Mouse (Mus musculus): Measurements from ENCODE around the gene Grrp1. TPM values are rescaled to one million over a fixed set of nuclear protein-coding genes. Genes with fewer than 3 reads are reported as not detected.
"Not testable (repeated sequence)": the region's sequence is repeated elsewhere in the genome, so short reads cannot be mapped to it uniquely, and the experiment has no call there.

Grrp1 gene
- polyA plus RNA-seq, 1 experiment from 2014 or later = 6.4 TPM

DNA sequence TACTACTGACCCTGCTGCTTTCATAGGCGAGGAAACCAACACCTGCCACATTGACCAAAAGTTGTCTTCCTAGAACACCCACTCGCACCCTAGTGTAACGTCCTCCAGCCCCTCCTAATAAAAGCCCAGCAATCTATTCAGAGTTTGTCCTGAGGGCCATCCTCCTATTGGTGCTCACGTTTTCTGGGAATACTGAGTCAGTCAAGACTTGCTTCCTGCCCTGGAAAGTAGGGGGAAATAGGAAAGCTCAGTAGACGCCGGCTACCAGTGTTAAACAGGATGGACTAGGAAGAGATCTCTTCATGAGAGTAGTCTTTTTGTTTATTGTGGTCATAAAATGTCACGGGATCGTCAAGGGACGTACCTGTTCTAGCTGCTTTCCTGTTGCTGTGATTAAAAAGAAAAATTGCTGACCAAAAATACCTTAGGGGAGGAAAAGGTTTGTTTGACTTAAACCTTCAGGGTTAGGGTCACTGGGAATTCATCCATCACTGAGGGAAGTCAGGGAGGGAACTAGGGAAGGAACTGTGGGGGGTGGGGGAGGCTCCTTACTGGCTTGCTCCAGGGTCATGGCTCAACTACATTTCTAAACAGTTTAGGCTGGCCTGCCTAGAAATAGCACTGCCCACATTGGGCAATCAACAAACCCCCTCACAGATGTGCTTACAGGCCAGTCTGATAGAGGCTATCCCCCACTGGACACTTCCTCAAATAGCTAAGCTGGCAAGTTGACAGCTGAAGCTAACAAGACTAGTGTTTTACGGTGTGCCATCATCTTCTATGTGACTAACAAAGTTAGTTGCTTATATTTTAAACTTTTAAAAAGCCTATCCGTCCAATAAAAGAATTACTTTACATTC is 34.7 kb upstream of the Grrp1 start:
- 46% methylated on average over 11 of the region's 11 CpGs for WGBS
- ATAC-seq (ENCODE audit: insufficient number of reproducible peaks, insufficient read depth, low FRiP score, low TSS enrichment, low read depth) = no peak
- Histone ChIP-seq H3K27me3 (0 out of 2 replicates have a peak, but pooled peaks cover 10% of the 10 kb centered on the region), H3K4me2 (peak overlapping the region; percentile 91), H3K4me3 (peak overlapping the region; percentile 100), H3K27ac (peak overlapping the region; percentile 100), H3K9me3 (no peaks in the 10 kb centered on the region), H3K36me3 (peaks cover 9% of the 10 kb centered on the region), H3K4me1 (peaks cover 20% of the 10 kb centered on the region), H3K9ac (peak overlapping the region; percentile 99)

GRCm38 (mm10) chr4:134287575-134288025 is 33.7 kb upstream of the Grrp1 start, which contains the start of gene Pdik1l:
Gene Pdik1l (minus strand): TSS chr4:134287895.
- peaks cover 20% of the 10 kb centered on the region for H3K4me1 ChIP-seq
- no peaks in the 10 kb centered on the region for H3K9me3 ChIP-seq
- WGBS = under 1% methylated on average over 43 of the region's 43 CpGs
- H3K9ac ChIP-seq = peak within 1 kb of the TSS; percentile 99
- peaks cover 19% of the 10 kb centered on the region for H3K36me3 ChIP-seq
- 0 out of 2 replicates have a peak, but pooled peaks cover 2% of the 10 kb centered on the region for H3K27me3 ChIP-seq
- peak within 1 kb of the TSS; percentile 100 for H3K27ac ChIP-seq
- H3K4me2 ChIP-seq = peak within 1 kb of the TSS; percentile 91
- H3K4me3 ChIP-seq = peak within 1 kb of the TSS; percentile 100
- peak; percentile 78 for ATAC-seq (ENCODE audit: insufficient number of reproducible peaks, insufficient read depth, low FRiP score, low TSS enrichment, low read depth)

GRCm38 (mm10) chr4:134287168-134287564 is 33.3 kb upstream of the Grrp1 start:
- WGBS = under 1% methylated on average over 57 of the region's 59 CpGs
- peak; percentile 94 for ATAC-seq (ENCODE audit: insufficient number of reproducible peaks, insufficient read depth, low FRiP score, low TSS enrichment, low read depth)
- peaks cover 20% of the 10 kb centered on the region for H3K4me1 ChIP-seq
- peak overlapping the region; percentile 91 for H3K4me2 ChIP-seq
- H3K36me3 ChIP-seq = peaks cover 23% of the 10 kb centered on the region
- peak overlapping the region; percentile 100 for H3K4me3 ChIP-seq
- H3K27ac ChIP-seq = peak overlapping the region; percentile 100
- H3K27me3 ChIP-seq = no peaks in the 10 kb centered on the region
- H3K9ac ChIP-seq = peak overlapping the region; percentile 99
- no peaks in the 10 kb centered on the region for H3K9me3 ChIP-seq

DNA sequence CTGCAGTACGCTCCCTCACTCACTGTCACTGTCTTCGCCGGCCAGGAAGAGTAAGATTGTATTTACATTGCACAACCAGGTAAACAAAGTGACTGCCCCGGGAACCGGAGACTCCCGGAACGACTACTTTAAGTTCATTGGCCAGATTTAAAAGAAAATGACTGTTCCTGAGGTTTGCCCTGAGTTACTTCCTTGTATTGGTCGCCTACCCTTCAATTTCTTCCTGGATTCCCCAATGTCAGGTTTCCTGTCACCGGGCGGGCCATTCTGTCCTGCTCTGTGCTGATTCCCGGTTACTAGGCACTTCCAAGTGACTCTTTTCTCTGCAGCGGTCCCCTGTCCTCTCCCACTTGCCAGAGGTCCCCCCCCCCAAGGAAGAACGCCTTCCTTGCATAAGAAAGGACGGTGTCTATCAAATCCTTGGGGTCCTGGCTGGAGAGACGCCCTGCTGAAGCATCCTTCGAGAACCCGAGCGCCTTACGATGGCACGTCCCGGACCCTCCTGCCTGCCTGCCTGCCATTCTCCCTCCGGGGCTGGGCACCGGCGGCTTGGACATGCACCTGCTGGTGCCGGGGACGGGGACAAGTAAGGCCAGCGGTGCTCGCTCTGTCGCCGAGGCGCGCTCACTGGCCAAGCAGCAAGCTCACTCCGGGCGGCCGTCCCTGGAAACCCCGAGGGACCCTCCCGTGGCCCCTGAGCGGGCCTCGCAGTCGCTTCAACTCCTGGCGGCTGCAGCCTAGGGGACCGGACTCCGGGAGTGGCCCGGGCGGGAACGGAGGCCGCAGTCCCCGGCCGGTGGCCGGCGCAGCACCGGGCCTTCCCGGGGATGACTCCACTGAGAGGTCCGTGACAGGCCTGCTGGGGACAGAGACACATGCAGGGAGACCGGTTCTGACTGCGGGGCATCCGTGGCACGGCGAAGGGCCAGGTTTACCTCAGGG is 32.6 kb upstream of the Grrp1 start:
- Histone ChIP-seq H3K36me3 (peaks cover 29% of the 10 kb centered on the region), H3K27me3 (no peaks in the 10 kb centered on the region), H3K9me3 (no peaks in the 10 kb centered on the region), H3K27ac (peak overlapping the region; percentile 100), H3K4me1 (peaks cover 20% of the 10 kb centered on the region), H3K9ac (peak overlapping the region; percentile 99), H3K4me3 (peak overlapping the region; percentile 100), H3K4me2 (peak overlapping the region; percentile 91)
- peak; percentile 21; the same call in 1 of the 2 replicates for ATAC-seq (ENCODE audit: insufficient number of reproducible peaks, insufficient read depth, low FRiP score, low TSS enrichment, low read depth)
- WGBS = 3% methylated on average over 59 of the region's 59 CpGs

- no peaks in the 10 kb centered on the region for H3K9me3 ChIP-seq
- peaks cover 43% of the 10 kb centered on the region for H3K36me3 ChIP-seq
- H3K4me1 ChIP-seq = peaks cover 20% of the 10 kb centered on the region
- 90% methylated on average over 2 of the region's 2 CpGs for WGBS
- H3K4me2 ChIP-seq = no peak overlapping the region
- no peak overlapping the region for H3K9ac ChIP-seq
- H3K27ac ChIP-seq = no peak overlapping the region
- H3K27me3 ChIP-seq = no peaks in the 10 kb centered on the region
- no peak for ATAC-seq (ENCODE audit: insufficient number of reproducible peaks, insufficient read depth, low FRiP score, low TSS enrichment, low read depth)
- H3K4me3 ChIP-seq = no peak overlapping the region
Measured at GRCm38 (mm10) chr4:134284942-134285341, 31.0 kb upstream of the Grrp1 start.

DNA sequence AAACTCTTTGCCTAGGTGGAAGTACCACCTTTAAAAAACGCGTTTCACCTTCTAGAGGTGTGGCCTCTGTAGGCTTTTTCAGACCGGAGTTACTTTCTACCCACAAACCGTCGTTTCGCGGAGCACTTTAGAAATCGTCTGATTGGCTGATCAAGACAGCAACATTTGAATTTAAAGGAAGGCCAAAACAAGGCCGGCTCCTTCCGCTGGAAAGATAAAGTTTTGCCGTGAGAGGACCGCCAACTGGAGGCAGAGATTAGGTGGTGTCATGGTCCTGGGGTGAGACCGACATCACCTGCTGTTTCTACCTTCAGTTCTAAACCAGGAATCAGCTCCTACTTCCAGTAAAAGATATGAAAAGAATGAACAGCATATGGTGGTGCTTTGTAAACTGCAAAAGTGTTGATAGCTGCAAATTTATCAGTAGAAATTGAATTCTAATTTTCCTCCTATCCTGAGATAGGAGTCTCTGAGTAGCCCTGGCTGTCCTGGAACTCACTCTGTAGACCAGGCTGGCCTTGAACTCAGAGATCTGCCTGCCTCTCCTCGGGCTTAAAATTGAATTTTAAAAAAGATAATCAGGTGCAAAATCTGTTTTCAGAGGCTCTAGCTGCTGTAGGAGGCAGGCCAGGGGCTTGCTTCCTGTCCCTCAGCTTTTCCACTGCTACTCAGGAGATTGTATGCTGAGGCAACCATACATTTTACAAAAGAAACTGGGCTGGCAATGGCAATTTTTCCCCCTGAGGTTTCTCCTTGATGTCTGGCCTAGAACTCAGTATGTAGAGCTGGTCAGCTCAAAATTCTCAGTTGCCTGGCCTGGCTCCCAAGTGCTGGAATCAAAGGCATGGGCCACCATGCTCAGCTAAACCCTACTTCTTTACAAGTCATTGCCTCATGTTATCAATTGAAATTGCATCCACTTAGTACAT is 19.8 kb upstream of the Grrp1 start:
- no peak for ATAC-seq (ENCODE audit: insufficient number of reproducible peaks, insufficient read depth, low FRiP score, low TSS enrichment, low read depth)
- peaks cover 12% of the 10 kb centered on the region; the same call in 1 of the 2 replicates for H3K4me1 ChIP-seq
- no peak overlapping the region for H3K9ac ChIP-seq
- peak overlapping the region; percentile 18 for H3K4me3 ChIP-seq
- H3K36me3 ChIP-seq = peaks cover 29% of the 10 kb centered on the region
- no peaks in the 10 kb centered on the region for H3K9me3 ChIP-seq
- H3K4me2 ChIP-seq = peak overlapping the region; percentile 52
- no peak overlapping the region for H3K27ac ChIP-seq
- 4% methylated on average over 14 of the region's 14 CpGs for WGBS
- no peaks in the 10 kb centered on the region for H3K27me3 ChIP-seq

DNA sequence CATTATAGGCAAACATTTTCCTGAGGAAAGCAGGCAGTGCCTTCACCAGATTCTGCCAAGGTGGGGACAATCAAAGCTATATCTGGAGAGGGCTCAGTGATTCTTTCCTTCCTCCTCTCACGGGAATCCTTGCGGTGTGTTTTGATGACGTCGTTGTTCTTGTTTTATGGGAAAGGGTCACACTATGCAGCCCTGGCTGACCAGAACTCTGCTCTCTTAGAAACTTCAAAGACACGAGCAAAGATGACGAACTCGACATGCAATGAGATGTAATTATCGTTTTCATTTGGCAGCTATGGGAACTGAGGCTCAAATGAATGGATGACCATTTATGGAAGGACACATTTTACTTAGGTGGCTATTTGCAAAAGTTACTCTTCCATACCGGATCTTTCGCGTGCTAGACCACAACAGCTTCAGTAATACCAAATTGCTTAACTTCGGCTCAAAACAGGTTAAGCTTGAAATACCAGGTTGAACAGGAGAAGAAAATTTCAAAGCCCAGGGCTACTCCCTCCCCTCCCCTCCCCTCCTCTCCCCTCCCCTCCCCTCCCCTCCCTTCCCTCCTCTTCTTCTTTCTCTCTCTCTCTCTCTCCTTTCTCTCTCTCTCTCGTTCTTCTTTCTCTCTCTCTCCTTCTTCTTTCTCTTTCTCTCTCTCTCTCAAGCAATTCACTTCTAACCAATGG is 19.0 kb upstream of the Grrp1 start:
- ATAC-seq (ENCODE audit: insufficient number of reproducible peaks, insufficient read depth, low FRiP score, low TSS enrichment, low read depth) = no peak
- Histone ChIP-seq H3K4me2 (peak overlapping the region; percentile 52), H3K9ac (no peak overlapping the region), H3K9me3 (no peaks in the 10 kb centered on the region), H3K27ac (no peak overlapping the region), H3K4me1 (peaks cover 12% of the 10 kb centered on the region; the same call in 1 of the 2 replicates), H3K27me3 (no peaks in the 10 kb centered on the region), H3K36me3 (peaks cover 23% of the 10 kb centered on the region), H3K4me3 (peak overlapping the region; percentile 18)
- WGBS = 24% methylated on average over 12 of the region's 13 CpGs

GRCm38 (mm10) chr4:134271979-134272378 is 18.1 kb upstream of the Grrp1 start:
- H3K4me3 ChIP-seq = no peak overlapping the region
- H3K9ac ChIP-seq = no peak overlapping the region
- WGBS = 87% methylated on average over 7 of the region's 7 CpGs
- no peaks in the 10 kb centered on the region for H3K9me3 ChIP-seq
- peaks cover 14% of the 10 kb centered on the region for H3K36me3 ChIP-seq
- H3K4me1 ChIP-seq = peaks cover 12% of the 10 kb centered on the region; the same call in 1 of the 2 replicates
- ATAC-seq (ENCODE audit: insufficient number of reproducible peaks, insufficient read depth, low FRiP score, low TSS enrichment, low read depth) = no peak
- H3K4me2 ChIP-seq = no peak overlapping the region
- H3K27ac ChIP-seq = no peak overlapping the region
- no peaks in the 10 kb centered on the region for H3K27me3 ChIP-seq

- H3K4me1 ChIP-seq = peaks cover 12% of the 10 kb centered on the region; the same call in 1 of the 2 replicates
- not testable (repeated sequence) for H3K27ac ChIP-seq; H3K4me2 ChIP-seq; H3K9ac ChIP-seq; H3K9me3 ChIP-seq; ATAC-seq (ENCODE audit: insufficient number of reproducible peaks, insufficient read depth, low FRiP score, low TSS enrichment, low read depth); H3K4me3 ChIP-seq; H3K27me3 ChIP-seq; H3K36me3 ChIP-seq
Measured at GRCm38 (mm10) chr4:134269622-134270021, 15.7 kb upstream of the Grrp1 start.

DNA sequence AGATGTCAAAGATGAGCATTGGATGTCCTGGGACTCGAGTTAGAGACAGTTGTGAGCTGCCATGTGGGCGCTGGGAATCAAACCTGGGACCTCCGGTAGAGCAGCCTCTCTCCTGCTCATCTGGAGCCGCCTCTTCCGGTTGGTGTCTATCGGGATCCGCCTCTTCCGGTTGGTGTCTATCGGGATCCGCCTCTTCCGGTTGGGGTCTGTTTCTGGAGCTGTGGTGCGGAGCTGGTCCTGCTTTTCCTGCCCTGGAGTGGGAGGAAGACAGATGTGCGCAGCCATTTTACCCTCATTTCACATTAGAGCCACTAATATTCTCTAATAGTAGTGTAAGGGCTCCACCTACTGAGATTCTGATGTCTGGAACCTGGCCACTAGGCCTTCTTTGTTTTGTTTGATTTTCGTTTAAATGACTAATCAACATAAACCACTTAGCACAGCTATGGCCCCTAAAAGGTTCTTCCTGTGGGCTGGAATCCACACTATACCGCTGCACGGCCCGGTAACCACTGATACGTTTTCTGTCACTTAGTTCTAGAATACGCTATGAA is 14.3 kb upstream of the Grrp1 start:
- no peak for ATAC-seq (ENCODE audit: insufficient number of reproducible peaks, insufficient read depth, low FRiP score, low TSS enrichment, low read depth)
- H3K4me2 ChIP-seq = no peak overlapping the region
- H3K9ac ChIP-seq = no peak overlapping the region

More for the DNA sequence above, 14.3 kb upstream of the Grrp1 start:
- H3K4me1 ChIP-seq = peaks cover 5% of the 10 kb centered on the region; the same call in 1 of the 2 replicates
- 86% methylated on average over 19 of the region's 19 CpGs for WGBS
- no peaks in the 10 kb centered on the region for H3K9me3 ChIP-seq
- no peaks in the 10 kb centered on the region for H3K36me3 ChIP-seq
- H3K4me3 ChIP-seq = no peak overlapping the region
- no peak overlapping the region for H3K27ac ChIP-seq
- H3K27me3 ChIP-seq = no peaks in the 10 kb centered on the region

Data from embryonic facial prominence, embryonic 13.5 days (tissue).